ENCODE assay signal across 8 mouse cellular contexts in genomic region chr6:134863146-134863545, GRCm38 (mm10). TPM values are rescaled to one million over a fixed set of nuclear protein-coding genes. Genes with fewer than 3 reads are reported as not detected.
DNase-seq lines count a peak whose midpoint lies in the region; ATAC-seq lines count a peak whose summit lies in the region.

No protein-coding gene starts in this region.

- peak; percentile 94 for DNase-seq in Muller cell, postnatal 12 days (ENCODE audit: inconsistent ontology term)
- DNase-seq in cerebellum, adult 9-11 months, result peak; percentile 90
- DNase-seq in frontal cortex, postnatal 10 days (ENCODE audit: low spot score in 2 of 2), result peak; percentile 91 to 98
- peak; percentile 100 for DNase-seq in hindbrain, embryonic 11.5 days (ENCODE audit: low spot score)
- DNase-seq in layer of hippocampus, adult 9-11 months, result peak; percentile 92
- DNase-seq in ovary, postnatal 10 days (ENCODE audit: low spot score), result peak; percentile 95
- DNase-seq in thymus, postnatal 0 days (ENCODE audit: low spot score), result peak; percentile 92

- H3K4me3 ChIP-seq in hindbrain, embryonic 11.5 days (ENCODE audit: low read depth, low read length), result peak overlapping the region; percentile 25
- peak overlapping the region; percentile 33 for H3K4me3 ChIP-seq in lung, embryonic 16.5 days (ENCODE audit: low read length)

- peaks cover 5% of the 10 kb centered on the region; the same call in 1 of the 2 replicates for H3K36me3 ChIP-seq in hindbrain, embryonic 11.5 days (ENCODE audit: control insufficient read depth, insufficient read depth, low read length)
- H3K36me3 ChIP-seq in lung, embryonic 16.5 days (ENCODE audit: control insufficient read depth, insufficient read depth, low read length), result no peaks in the 10 kb centered on the region

- H3K9me3 ChIP-seq in hindbrain, embryonic 11.5 days (ENCODE audit: control insufficient read depth, low read length), result no peaks in the 10 kb centered on the region
- H3K9me3 ChIP-seq in lung, embryonic 16.5 days (ENCODE audit: control insufficient read depth, low read length), result no peaks in the 10 kb centered on the region

- 1% methylated on average over 19 of the region's 19 CpGs for WGBS in hindbrain, embryonic 11.5 days
- under 1% methylated on average over 19 of the region's 19 CpGs for WGBS in lung, embryonic 16.5 days

- H3K9ac ChIP-seq in hindbrain, embryonic 11.5 days (ENCODE audit: low read depth, low read length), result peak overlapping the region; percentile 12; the same call in 1 of the 2 replicates
- no peak overlapping the region for H3K9ac ChIP-seq in lung, embryonic 16.5 days (ENCODE audit: low read length)

- H3K27ac ChIP-seq in hindbrain, embryonic 11.5 days (ENCODE audit: low read depth, low read length), result peak overlapping the region; percentile 81
- H3K27ac ChIP-seq in lung, embryonic 16.5 days (ENCODE audit: low read length), result no peak overlapping the region

- peak overlapping the region; percentile 49 for H3K4me2 ChIP-seq in hindbrain, embryonic 11.5 days (replicated peaks; ENCODE audit: low read depth, low read length)
- H3K4me2 ChIP-seq in lung, embryonic 16.5 days (ENCODE audit: low read depth, low read length), result peak overlapping the region; percentile 53

- ATAC-seq in hindbrain, embryonic 11.5 days (ENCODE audit: low FRiP score), result peak; percentile 94
- peak; percentile 79 for ATAC-seq in lung, embryonic 16.5 days (ENCODE audit: low read depth)

- H3K4me1 ChIP-seq in hindbrain, embryonic 11.5 days (replicated peaks; ENCODE audit: control insufficient read depth, insufficient read depth, low read length), result peaks cover 5% of the 10 kb centered on the region; the same call in 1 of the 2 replicates
- peaks cover 16% of the 10 kb centered on the region for H3K4me1 ChIP-seq in lung, embryonic 16.5 days (replicated peaks; ENCODE audit: control insufficient read depth, insufficient read depth, low read length)

- H3K27me3 ChIP-seq in hindbrain, embryonic 11.5 days (ENCODE audit: control insufficient read depth, insufficient read depth, low read length), result no peaks in the 10 kb centered on the region
- no peaks in the 10 kb centered on the region for H3K27me3 ChIP-seq in lung, embryonic 16.5 days (ENCODE audit: control insufficient read depth, insufficient read depth, low read depth, low read length)

RNA-seq across cellular contexts. Expression of gene Crebl2, which starts 33.2 kb away (rescaled TPM):
- polyA plus RNA-seq in hindbrain, embryonic 11.5 days (2014; fragmentation: Nextera tagmentation; extraction: Ambion mirVana), result 1.3 and 1.4 TPM in 2 replicates
- 3.0 and 3.5 TPM in 2 replicates for polyA plus RNA-seq in lung, embryonic 16.5 days (2015; fragmentation: Nextera tagmentation; extraction: Ambion mirVana)
- 4.9 and 5.5 TPM in 2 replicates for polyA plus RNA-seq in thymus, postnatal 0 days (2015; fragmentation: Nextera tagmentation; extraction: Ambion mirVana)

RNA-seq across cellular contexts. Expression of gene Gpr19, which starts 35.2 kb away (rescaled TPM):
- 27.7 and 29.4 TPM in 2 replicates for polyA plus RNA-seq in hindbrain, embryonic 11.5 days (2014; fragmentation: Nextera tagmentation; extraction: Ambion mirVana)
- 10.4 and 11.7 TPM in 2 replicates for polyA plus RNA-seq in lung, embryonic 16.5 days (2015; fragmentation: Nextera tagmentation; extraction: Ambion mirVana)
- 11.8 and 11.9 TPM in 2 replicates for polyA plus RNA-seq in thymus, postnatal 0 days (2015; fragmentation: Nextera tagmentation; extraction: Ambion mirVana)

RNA-seq across cellular contexts. Expression of gene Cdkn1b, which starts 57.1 kb away (rescaled TPM):
- 23.9 and 24.1 TPM in 2 replicates for polyA plus RNA-seq in hindbrain, embryonic 11.5 days (2014; fragmentation: Nextera tagmentation; extraction: Ambion mirVana)
- polyA plus RNA-seq in lung, embryonic 16.5 days (2015; fragmentation: Nextera tagmentation; extraction: Ambion mirVana), result 20.0 and 21.7 TPM in 2 replicates
- 53.0 and 58.8 TPM in 2 replicates for polyA plus RNA-seq in thymus, postnatal 0 days (2015; fragmentation: Nextera tagmentation; extraction: Ambion mirVana)
